Mouse (Mus musculus) MN1 (cell line): ENCODE measurements around the gene Map6d1.
A peak's percentile ranks its signal among the peaks of the same experiment; 100 is the strongest.

Source experiments
- DNase-seq: peaks from one replicate; pipeline ENCODE4 v3.0.0-alpha.2; 2016; ENCODE audit warnings: low spot score

Map6d1 gene

GRCm38 (mm10) chr16:20191161-20191882 lies 49.8 kb downstream of the Map6d1 start:
- DNase-seq, result no peak

- DNase-seq, result peak; percentile 46
Measured at GRCm38 (mm10) chr16:20185368-20185767, 55.8 kb downstream of the Map6d1 start.
